Mouse (Mus musculus) C2C12 (cell line): Measurements from ENCODE around the gene 2410004P03Rik. TPM values are rescaled to one million over a fixed set of nuclear protein-coding genes. Genes with fewer than 3 reads are reported as not detected.

Experiments
- H3K27me3 ChIP-seq: one replicate; pipeline ENCODE4 v1.6.1; 2011; ENCODE audit not compliant: control insufficient read depth, insufficient read depth, insufficient read length
- H3K36me3 ChIP-seq: one replicate; pipeline ENCODE4 v1.6.1; 2011; ENCODE audit not compliant: control insufficient read depth, insufficient read depth
- H3K4me3 ChIP-seq: one replicate; pipeline ENCODE4 v1.5.1; 2011; ENCODE audit warnings: mild to moderate bottlenecking, control low read depth; ENCODE audit not compliant: poor library complexity, insufficient read depth, severe bottlenecking
- H3K79me2 ChIP-seq: one replicate; pipeline ENCODE4 v1.6.1; 2011; ENCODE audit not compliant: control insufficient read depth, insufficient read depth
- H3K79me3 ChIP-seq: one replicate; pipeline ENCODE4 v1.6.1; 2011; ENCODE audit warnings: low read depth, control low read depth
- H3ac ChIP-seq: one replicate; pipeline ENCODE3; 2011; ENCODE audit warnings: low read depth; ENCODE audit not compliant: control insufficient read depth, insufficient read length
- CEBPB ChIP-seq: IDR thresholded peaks from one replicate; pipeline ENCODE4 v1.6.1; 2011; ENCODE audit warnings: low read depth, mild to moderate bottlenecking, control low read depth, moderate library complexity
- CTCF ChIP-seq: IDR thresholded peaks from one replicate; pipeline ENCODE4 v1.5.1; 2011; ENCODE audit not compliant: control insufficient read depth, insufficient read depth, insufficient read length
- FOSL1 ChIP-seq: IDR thresholded peaks from one replicate; pipeline ENCODE4 v1.8.0; 2011; ENCODE audit warnings: mild to moderate bottlenecking, low read length; ENCODE audit not compliant: poor library complexity, insufficient read depth, severe bottlenecking
- MAX ChIP-seq: IDR thresholded peaks from one replicate; pipeline ENCODE4 v1.6.1; 2011; ENCODE audit warnings: mild to moderate bottlenecking, control low read depth
- MYOD1 ChIP-seq: IDR thresholded peaks from one replicate; pipeline ENCODE4 v1.6.1; 2011; ENCODE audit warnings: low read depth; ENCODE audit not compliant: control insufficient read depth, insufficient read length
- MYOG ChIP-seq: IDR thresholded peaks from one replicate; pipeline ENCODE4 v1.6.1; 2011; ENCODE audit not compliant: control insufficient read depth, insufficient read length; ENCODE audit errors: extremely low read depth
- USF1 ChIP-seq: IDR thresholded peaks from one replicate; pipeline ENCODE4 v1.6.1; 2011; ENCODE audit warnings: low read depth, mild to moderate bottlenecking, control low read depth, moderate library complexity
- polyA plus RNA-seq: library from polyadenylated mRNA; unstranded; fragments of >200 nt; fragmentation: generic; extraction: Trizol; gene quantifications from one replicate; pipeline ENCODE4 v1.2.1, GENCODE M21; 2012; ENCODE audit warnings: missing spikeins

The 2410004P03Rik gene
- polyA plus RNA-seq, 1 experiment = 0.02 TPM

- H3K79me3 ChIP-seq = peaks cover 1% of the 10 kb centered on the region
- peaks cover 5% of the 10 kb centered on the region for H3K79me2 ChIP-seq
- no peak for TF ChIP-seq MYOG
- TF ChIP-seq MYOD1 = no peak
- TF ChIP-seq MAX = no peak
- TF ChIP-seq USF1 = no peak
- TF ChIP-seq CTCF = no peak
- no peak for TF ChIP-seq FOSL1
- H3ac ChIP-seq = no peak overlapping the region
- H3K36me3 ChIP-seq = peaks cover 82% of the 10 kb centered on the region
- no peak overlapping the region for H3K4me3 ChIP-seq
- no peaks in the 10 kb centered on the region for H3K27me3 ChIP-seq
These were observed 25.7 kb downstream of the 2410004P03Rik start for GRCm38 (mm10) chr12:16985778-16986177.

GRCm38 (mm10) chr12:16977120-16977519 is 34.4 kb downstream of the 2410004P03Rik start:
- no peak for TF ChIP-seq MYOG
- no peak for TF ChIP-seq MAX
- TF ChIP-seq CTCF = no peak
- no peak for TF ChIP-seq USF1
- TF ChIP-seq MYOD1 = no peak
- no peak for TF ChIP-seq CEBPB
- TF ChIP-seq FOSL1 = no peak
- Histone ChIP-seq H3K79me2 (no peaks in the 10 kb centered on the region), H3K36me3 (peaks cover 90% of the 10 kb centered on the region)

GRCm38 (mm10) chr12:16966811-16967210 is 44.7 kb downstream of the 2410004P03Rik start:
- Histone ChIP-seq H3K79me3 (no peaks in the 10 kb centered on the region), H3ac (no peak overlapping the region), H3K4me3 (no peak overlapping the region), H3K36me3 (peaks cover 83% of the 10 kb centered on the region), H3K27me3 (no peaks in the 10 kb centered on the region), H3K79me2 (no peaks in the 10 kb centered on the region)
- TF ChIP-seq CEBPB (no peak), CTCF (no peak), MYOD1 (no peak), USF1 (no peak), FOSL1 (no peak), MAX (no peak), MYOG (no peak)

More at GRCm38 (mm10) chr12:16977120-16977519, 34.4 kb downstream of the 2410004P03Rik start:
- peaks cover 1% of the 10 kb centered on the region for H3K79me3 ChIP-seq
- H3K27me3 ChIP-seq = no peaks in the 10 kb centered on the region
- no peak overlapping the region for H3K4me3 ChIP-seq
- H3ac ChIP-seq = no peak overlapping the region

- H3K36me3 ChIP-seq = peaks cover 84% of the 10 kb centered on the region
- no peak overlapping the region for H3ac ChIP-seq
- no peaks in the 10 kb centered on the region for H3K79me2 ChIP-seq
- no peaks in the 10 kb centered on the region for H3K79me3 ChIP-seq
- TF ChIP-seq MAX (no peak), USF1 (no peak), MYOD1 (no peak)
- no peak overlapping the region for H3K4me3 ChIP-seq
- no peaks in the 10 kb centered on the region for H3K27me3 ChIP-seq
These were observed 48.2 kb downstream of the 2410004P03Rik start for GRCm38 (mm10) chr12:16963354-16963753.

- Histone ChIP-seq H3K79me3 (peaks cover 2% of the 10 kb centered on the region), H3K4me3 (no peak overlapping the region), H3K27me3 (no peaks in the 10 kb centered on the region), H3ac (no peak overlapping the region), H3K36me3 (peaks cover 94% of the 10 kb centered on the region), H3K79me2 (no peaks in the 10 kb centered on the region)
- no peak for TF ChIP-seq MYOD1
- no peak for TF ChIP-seq CEBPB
- no peak for TF ChIP-seq FOSL1
- TF ChIP-seq MYOG = no peak
- no peak for TF ChIP-seq USF1
- no peak for TF ChIP-seq MAX
- no peak for TF ChIP-seq CTCF
These were observed 52.7 kb downstream of the 2410004P03Rik start for GRCm38 (mm10) chr12:16958851-16959250.

Other genes with a start within 250 kb of the 2410004P03Rik start
- gene Greb1, start 210.8 kb downstream of the 2410004P03Rik start, polyA plus RNA-seq = 0.04 TPM
- 19.0 TPM for gene E2f6, start 200.8 kb downstream of the 2410004P03Rik start, polyA plus RNA-seq
- gene Rock2, start 116.8 kb downstream of the 2410004P03Rik start, polyA plus RNA-seq = 15.9 TPM
- 19.8 TPM for gene Pqlc3, start 11.3 kb downstream of the 2410004P03Rik start, polyA plus RNA-seq
- 7.8 TPM for gene Kcnf1, start 165.2 kb upstream of the 2410004P03Rik start, polyA plus RNA-seq